Mouse (Mus musculus): ENCODE data around the gene Slit1.
A peak's percentile ranks its signal among the peaks of the same experiment; 100 is the strongest.

Gene Slit1

DNA sequence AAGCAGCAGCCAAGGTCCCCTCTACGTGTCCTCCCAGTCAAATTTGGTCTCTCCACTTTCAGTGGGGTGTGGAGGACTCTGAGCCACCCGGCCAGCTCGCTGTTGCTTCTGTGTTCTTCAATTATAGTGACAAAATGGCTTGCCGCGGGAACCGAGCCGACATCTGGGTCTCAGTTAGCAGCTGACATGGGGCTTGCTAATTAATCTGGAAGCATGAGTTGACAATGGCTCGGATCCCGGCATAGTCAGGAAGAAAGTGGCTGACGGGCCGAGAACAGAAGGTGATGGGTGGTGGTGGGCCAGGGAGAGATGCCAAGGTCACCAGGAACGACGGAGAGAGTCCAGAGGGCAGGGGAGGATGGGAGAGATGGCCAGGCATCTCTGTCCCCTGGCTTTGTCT, 55.2 kb downstream of the Slit1 start:
- DNase-seq (ENCODE audit: low spot score) = no peak

DNA sequence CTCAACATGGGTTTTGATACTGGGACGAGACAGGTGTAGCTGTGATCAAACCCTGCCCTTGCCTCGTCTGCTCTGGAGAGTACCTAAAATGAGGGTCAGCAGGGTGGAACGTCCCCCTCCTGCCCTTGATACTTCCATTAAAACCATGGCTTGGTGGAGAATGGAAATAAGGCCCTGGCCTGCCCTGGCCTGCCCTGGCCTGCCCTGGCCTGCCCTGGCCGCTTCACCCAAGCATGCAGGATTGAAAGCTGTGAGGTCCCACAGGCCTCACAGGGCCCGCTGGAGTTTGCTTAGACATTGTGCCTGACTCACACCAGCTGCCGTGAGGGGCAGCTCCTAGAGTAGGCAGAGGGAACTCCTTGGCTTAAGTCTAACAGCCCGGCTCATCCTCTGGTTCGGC, 55.6 kb downstream of the Slit1 start:
- DNase-seq (ENCODE audit: low spot score) = no peak

DNA sequence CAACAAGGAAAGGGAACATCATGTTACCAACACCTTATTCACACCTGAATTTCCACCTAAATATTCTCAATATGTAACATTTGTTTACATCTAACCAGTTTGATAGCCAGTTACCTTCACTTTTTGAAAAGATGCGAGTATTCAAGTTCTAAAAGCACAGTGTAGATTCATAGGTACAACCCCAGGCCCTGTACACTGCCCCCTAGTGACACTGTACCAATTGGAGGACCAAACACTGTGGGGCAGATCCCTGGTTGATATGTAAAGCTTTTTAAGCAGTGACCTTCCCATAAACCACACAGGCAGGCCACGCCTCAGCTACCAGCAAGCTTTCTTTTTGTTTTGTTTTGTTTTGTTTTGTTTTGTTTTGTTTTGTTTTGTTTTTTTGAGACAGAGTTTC, 57.3 kb downstream of the Slit1 start:
- no peak for DNase-seq (ENCODE audit: low spot score)

DNA sequence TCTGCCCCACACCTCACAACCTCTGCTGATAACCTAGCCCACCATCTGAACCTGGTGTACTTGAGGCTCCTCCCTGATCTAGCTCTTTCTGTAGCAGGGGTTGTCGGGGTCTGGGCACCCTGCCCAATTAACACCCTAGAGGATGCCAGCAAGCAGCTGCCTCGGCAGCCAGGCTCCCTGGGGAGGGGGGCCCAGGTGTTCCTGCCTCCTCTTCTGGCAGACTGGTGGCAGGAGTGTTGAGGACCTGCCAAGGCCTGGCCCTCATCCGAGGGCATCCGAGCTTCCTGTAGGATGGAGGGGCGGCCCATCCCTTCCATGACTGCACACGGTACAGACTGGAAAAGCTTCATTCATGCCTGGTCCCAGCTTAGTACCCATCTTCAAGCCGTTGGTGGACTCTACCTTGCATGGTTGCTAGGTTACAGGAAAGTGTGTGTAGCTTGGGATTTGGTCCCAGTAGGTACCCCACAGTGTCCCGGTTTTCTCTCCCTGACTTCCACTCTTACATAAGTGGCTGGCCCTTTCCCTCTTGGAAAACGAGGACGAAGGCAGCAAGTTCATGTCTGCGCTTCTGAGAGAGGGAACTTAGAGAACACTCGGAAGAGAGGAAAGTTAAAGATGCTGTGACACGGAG, 57.9 kb downstream of the Slit1 start:
- DNase-seq (ENCODE audit: low spot score) = no peak

DNA sequence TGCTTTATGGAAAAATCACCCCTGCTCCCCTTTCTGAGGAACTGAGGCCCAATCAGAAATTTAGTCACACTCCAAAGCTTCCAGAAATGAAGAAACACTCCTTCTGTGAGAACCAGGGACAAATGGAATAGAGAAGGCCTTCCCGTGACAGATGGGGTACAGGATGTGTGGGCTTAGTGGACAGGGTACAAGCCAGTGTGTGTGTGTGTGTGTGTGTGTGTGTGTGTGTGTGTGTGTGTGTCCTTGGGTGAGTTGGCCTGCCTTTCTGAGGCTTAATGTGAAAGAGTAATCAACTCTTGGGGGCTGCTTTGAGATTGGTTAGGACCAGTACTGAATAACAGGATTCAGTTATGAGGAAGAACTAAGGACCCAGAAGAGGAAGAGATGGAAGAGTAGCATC, 58.6 kb downstream of the Slit1 start:
- DNase-seq (ENCODE audit: low spot score) = no peak

DNA sequence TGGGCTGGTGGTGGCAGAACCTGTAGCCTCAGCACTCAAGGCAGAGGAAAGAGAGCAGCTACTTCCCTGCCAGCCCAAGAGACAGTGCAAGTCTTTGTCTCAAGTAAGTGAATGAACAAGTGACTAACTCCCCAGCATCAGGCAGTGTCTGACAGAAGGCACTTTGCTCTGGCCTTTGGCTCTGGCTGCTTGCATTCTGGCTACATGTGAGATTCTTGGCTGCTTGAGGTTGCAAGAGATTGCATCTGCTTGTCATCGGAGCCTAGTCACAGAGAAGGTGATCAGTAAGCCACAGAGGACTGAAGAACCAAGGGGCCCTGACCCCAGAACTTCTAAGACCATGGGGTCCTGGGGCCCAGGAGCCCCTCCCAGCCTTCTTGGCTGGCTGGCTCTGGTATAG, 59.5 kb downstream of the Slit1 start:
- no peak for DNase-seq (ENCODE audit: low spot score)

DNA sequence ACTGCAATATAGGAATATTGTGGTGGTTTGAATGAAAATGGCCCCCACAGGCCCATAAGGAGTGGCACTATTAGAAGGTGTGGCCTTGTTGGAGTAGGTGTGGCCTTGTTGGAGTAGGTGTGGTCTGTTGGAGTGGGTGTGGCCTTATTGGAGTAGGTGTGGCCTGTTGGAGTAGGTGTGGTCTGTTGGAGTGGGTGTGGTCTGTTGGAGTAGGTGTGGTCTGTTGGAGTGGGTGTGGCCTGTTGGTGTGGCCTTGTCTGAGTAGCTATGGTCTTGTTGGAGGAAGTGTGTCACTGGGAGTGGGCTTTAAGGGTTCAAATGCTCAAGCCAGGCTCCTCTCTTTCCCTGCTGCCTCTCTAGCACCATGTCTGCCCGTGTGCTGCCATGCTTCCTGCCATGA, 63.2 kb downstream of the Slit1 start:
- DNase-seq (ENCODE audit: low spot score) = peak; percentile 45

DNA sequence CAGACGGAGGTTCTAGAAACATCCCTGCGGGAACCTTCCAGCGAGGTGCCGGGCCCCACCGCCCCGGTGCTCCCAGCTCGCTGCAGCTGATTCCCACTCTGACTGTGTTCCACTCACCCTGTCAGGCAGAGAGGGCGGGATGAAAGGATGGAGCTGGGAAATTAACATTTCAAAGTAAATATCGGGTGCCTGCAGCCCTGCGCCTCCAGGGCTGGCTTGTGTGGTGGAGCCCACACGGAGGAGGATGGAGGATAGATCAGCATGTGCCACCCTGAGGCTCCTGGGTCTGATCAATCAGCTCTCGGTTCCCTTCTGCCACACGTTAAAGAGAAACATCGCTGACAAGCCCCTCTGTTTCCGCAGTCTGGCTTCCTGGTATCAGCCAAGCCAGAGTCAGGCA, 64.4 kb downstream of the Slit1 start:
- DNase-seq (ENCODE audit: low spot score) = no peak

DNA sequence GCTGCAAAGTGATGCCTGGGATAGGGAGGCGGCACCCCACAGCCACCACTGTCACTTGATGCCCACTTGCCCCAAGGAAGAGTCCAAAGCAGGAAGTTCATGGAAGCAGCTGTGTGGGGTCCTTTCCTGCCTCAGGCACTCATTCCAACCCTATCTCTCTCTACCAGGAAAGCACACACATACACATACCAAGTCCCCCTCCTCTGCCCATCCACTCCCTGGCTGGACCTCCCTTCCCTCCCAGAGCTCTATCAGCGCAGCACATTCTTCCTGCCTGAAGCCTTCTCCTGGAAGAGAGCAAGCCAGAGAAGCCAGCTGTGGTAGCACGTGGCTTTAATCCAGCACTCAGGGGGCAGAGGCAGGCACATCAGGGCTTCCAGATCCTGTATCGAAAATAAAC, 65.9 kb downstream of the Slit1 start:
- DNase-seq (ENCODE audit: low spot score) = no peak

DNA sequence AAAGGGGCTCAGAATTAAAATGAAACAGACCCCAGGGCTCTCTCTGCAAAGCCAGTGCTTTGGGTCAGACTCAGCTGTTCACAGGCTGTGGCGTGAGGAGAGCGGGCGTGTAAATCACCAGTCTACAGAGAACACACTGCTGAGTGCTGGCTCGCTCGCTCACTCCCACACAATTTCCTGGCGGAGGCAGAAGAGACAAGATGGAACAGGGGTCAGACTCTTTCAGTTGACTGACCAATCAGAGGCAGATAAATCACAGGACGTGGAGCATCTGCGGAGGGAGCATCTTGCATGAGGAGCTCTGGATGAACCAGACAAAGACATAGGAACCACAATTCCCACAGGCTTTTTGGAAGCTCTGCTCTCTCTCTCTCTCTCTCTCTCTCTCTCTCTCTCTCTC, 67.9 kb downstream of the Slit1 start:
- DNase-seq (ENCODE audit: low spot score) = no peak

DNA sequence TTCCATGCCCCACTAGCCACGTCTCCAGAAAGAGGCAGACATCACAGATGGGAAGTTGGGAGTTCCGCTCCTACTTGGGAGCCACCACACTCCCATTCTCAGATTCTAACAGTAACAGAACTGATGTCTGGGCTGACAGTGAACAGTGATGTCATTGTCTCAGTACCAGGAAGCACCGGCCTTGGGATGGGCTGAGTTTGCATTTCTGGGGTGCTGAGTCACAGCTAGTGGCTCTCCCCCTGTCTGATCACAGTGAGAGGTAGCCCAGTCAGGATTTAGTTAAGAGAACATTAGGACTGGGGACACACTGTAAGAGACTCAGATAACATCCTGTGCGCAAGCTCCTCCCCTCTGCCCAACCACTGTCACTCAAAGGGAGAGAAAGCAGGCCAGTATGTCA, 69.1 kb downstream of the Slit1 start:
- DNase-seq (ENCODE audit: low spot score) = no peak

DNA sequence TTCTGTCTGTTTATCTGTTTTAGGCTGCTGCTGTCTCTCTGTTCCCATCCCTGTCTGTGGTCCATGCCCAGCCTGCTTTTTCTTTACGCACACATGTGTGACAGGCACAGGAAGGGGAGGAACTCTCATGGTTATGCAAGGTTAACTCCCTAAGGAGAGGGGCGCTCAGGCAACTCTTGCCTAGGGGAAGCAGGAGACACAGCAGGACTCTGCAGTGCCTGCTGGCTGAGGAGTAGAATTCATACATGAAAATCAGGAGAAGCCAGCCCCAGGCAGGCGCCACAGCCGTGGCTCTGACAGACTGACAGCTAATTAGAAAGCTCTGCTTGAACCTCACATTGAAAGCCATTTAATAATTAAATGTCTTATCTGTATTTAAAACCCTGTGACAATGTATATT, 70.6 kb downstream of the Slit1 start:
- no peak for DNase-seq (ENCODE audit: low spot score)

DNA sequence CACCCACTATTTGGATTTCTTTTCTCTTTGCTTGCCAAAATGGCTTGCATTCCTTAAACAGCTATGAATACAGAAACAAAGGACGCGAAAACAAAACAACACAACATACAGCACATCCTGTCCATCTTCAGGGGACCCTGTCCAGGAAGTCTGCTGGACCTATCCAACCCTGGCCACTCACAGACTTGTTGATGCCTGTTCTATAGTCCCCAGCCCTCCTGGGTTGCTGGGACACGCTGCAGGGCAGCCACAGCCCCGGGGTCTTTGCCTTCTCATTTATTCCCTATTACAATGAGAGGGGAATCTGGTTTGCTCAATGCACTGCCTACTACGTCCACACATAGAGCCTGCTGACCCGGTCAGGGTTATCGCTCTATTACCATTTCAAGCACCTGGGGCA, 72.5 kb downstream of the Slit1 start:
- no peak for DNase-seq (ENCODE audit: low spot score)

DNA sequence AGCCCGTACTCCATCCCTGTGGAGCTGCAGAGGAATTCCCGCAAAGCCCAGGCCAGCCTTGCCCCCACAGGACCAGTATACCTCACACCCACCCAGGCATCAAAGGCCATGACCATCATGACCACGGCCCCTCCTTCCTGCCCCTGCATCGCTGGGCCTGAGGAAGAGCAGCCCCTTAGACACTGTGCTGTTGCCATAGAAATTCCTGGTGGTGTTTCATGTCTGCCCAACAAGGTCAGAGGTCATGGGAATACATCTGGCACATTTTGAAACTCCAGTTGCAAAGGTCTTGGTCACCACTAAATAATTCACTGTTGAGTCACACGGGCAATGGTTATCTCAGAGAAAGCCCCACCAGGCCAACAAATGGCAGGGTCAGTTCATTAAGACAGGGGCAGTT, 73.0 kb downstream of the Slit1 start:
- DNase-seq (ENCODE audit: low spot score) = no peak

DNA sequence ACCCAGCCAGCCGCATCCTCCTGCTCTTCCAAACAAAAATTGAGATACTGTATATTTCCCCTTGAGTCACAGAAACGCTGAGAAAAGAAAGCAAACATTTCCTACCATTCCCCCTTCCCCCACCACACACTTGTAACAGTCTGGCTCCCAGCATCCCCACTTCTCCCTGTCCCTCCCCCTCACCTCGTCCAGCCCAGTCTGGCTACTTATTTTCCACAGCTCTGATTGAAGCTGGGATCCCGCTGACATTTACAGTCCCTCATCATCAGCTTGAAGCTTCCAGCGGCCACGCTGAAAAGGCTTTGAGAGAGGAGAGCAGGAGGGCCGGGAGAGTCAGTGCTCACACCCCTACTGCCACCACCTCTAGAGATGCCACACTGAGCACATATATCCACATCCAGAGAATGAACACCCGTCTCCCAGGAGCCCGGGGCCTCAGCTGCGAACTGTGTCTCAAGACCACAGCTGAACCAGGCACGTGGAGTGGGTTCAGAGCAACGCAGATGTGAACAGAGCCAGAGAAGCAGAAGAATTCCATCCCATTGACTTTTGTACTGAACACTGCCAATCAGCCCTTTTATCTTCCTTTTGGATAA, 73.6 kb downstream of the Slit1 start:
- DNase-seq (ENCODE audit: low spot score) = no peak

DNA sequence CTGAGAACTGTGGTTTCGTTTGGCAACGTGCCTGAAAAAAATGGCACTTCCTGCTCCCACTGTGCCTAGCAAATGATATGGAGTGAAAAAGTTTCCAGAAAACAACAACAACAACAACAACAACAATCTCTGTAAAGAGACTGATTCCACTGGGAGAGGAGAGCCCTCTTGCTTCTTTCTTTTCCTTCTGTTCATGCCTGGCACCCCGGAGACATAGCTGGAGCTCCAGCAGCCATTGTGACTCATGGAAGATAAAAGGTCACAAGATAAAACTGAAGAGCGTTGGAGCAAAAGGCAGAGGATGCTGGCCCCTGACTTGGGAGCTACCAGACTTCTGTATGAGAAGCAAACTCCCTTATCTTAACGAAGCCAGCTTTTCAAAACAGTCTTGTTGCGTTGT, 75.9 kb downstream of the Slit1 start:
- no peak for DNase-seq (ENCODE audit: low spot score)

DNA sequence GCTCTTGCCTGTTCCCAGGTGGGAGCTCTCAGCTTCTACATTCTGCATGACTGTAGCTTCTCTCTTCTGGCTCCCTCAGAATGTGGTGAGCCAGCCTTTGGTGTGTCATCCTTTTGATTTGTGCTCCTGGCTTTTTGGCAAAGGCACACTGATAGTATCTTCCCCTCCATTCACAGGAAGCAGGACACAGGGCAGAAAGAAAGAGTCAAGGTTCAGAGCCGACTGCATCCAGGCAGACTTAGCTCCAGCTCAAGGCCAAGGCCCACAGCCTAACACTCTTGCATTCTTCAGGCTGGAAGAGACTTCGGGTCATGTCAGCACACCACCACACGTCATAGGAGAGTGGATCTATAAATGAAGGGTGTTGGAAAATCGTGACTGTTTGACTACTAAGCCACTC, 77.5 kb downstream of the Slit1 start:
- DNase-seq (ENCODE audit: low spot score) = no peak

DNA sequence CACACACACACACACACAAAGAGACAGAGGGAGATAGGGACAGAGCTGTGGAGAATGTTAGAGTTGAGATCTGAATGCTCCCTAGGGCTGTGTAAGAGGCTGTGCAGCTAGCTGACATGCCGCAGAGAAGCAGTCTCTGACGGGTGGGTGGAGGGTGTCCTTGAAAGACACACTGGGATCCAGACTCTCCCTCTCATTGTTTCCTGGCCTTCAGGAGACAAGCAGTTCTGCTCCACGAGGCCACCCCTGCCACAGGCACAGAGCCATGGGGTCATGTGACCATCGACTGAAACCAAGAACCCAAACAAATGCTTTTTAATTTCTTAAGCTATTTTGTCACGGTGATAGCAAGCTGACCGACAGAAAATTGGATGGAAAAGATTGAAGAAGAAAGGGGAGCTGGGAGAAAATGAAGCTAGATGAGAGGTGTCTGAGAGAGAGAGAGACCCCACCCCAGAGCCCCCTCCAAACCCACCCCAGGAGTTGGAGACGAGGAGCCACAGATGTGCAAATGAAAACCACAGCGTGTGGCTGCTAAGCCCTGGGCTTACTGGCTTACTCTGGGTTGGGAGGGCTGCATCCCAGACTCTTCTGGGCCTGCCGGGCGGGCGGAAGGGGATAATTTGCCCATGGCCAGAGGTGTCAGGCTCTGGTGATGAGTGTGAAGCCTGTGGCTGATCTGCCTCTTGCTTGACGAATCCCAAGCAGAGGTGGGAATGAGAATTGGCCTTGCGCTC, 79.8 kb downstream of the Slit1 start:
- no peak for DNase-seq (ENCODE audit: low spot score)

DNA sequence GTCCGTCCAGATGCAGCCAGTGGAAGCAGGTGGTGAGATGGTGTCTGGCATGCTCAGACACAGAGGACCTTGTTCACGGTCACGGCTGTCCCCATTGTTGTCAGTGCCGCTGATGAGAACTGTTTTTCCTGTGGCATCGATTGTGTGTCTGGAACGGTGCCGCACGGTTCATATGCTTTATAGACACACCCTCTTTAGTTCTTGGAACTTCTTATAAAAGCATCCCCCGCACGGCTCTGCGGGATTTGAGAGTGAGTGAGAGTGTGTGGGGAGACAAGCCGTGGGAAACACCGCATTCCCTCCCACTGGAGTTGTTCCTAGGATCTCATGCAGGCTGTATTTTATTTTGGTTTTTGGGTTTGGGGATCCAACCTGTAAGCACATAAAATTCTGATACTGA, 82.0 kb downstream of the Slit1 start:
- no peak for DNase-seq (ENCODE audit: low spot score)

DNA sequence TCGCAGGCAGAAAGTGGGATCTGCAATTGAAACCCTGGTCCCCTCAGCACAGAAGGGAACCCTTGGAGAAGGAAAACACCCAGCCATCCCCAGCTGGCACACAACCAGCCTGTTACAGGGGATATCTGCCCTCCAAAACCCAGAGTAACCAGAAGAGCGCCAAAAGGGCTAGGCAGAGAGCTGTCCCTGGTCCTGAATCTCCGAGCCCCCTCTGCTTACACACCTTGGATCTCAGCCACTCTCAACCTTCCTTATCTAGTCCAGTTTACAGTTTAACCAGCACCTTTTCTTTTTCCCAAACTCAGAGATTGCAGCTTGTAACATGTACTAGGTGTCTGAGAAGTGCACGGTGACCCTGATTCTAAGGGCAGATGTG, 82.5 kb downstream of the Slit1 start:
- peak; percentile 29 for DNase-seq (ENCODE audit: low spot score)

DNA sequence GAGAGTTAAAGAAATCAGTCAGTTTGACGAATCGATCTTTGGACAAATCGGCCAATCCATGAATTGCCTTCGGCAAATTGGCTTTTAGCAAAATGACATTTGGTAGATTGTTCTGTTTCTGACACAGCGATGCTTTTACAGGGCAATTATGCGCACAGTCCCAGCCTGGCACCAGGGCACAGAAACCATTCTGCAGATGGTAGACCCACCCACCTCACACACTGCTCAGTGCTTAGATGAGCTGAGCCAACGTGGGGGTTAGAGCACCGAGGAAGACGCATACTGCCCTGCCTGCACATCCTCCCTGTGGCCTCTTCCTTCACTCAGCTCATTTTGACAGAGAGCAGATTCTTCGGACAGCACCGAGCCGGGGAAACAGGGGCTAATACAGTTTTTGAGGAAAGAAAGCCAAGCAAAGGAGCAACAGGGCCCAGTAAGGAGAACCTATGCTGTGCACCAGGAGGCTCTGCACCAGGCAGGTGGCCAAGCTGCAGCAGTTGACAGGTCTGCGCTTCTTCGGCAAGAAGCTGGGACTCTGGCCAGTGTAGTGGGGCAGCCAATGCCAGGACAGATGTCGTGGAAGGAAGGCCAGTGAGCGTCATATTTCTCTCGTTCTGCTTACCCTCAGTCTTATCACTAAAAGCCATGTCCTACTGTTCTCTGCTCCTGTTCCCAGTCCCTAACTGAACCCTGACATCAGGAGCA, 83.0 kb downstream of the Slit1 start:
- DNase-seq (ENCODE audit: low spot score) = no peak

DNA sequence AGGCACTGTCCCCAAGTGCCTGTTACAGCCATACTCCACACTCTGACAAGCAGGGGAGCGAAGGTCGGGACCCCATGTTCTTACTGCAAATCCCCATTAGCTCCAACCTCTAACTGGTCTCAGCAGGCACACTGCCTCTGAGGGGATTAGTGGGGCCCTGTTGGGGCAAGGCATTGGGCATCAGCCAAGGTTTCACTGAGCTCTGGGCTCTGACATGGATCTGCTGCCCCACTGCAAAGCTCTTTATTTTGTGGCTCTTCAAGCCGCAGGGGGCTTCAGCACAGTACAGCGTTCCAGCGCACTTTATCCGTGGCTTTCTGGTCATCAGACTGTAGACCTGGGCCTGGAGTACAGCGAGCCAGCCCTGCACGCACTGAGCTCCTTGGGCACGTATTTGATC, 86.0 kb downstream of the Slit1 start:
- no peak for DNase-seq (ENCODE audit: low spot score)

DNA sequence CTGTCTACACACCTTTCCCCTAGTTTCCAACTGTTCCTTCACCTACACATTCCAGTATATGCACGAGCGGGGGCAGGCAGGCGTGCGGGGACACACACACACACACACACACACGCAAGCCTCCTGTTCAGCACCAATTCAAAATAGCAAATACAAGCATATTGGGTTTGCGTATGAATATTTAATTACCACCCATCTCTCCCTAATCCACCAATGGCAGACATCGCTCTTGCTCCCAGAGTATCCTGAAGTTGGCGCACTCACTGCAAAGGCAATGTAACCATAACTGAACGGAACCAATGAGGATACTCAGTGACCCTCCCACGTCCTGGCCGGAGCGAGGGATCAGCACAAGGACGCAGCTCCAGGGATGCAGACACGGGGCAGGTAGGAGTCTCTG, 86.8 kb downstream of the Slit1 start:
- DNase-seq (ENCODE audit: low spot score) = no peak
